Mouse (Mus musculus) gastrocnemius, postnatal 36 days (tissue): ENCODE measurements at regions not wholly inside any gene's neighbourhood (a gene's known extent, or its start where the extent isn't known, plus 50 kb on each side); places are given as distances from the start of the nearest gene placed in this dataset.

Source experiments
- DNase-seq, 2 experiments: peaks; one replicate each; pipeline ENCODE4 v3.0.0; 2022
- intact Hi-C: fragments of 180-260 bp; cut with DNase I; formaldehyde crosslinking; loops from one replicate; pipeline ENCODE4 v1.15.1; 2025

- intact Hi-C loops = no loop called here
- no peak for DNase-seq
These were observed 58.6 kb downstream of the Drd1 start for GRCm38 (mm10) chr13:53996867-53997266.

GRCm38 (mm10) chr13:53992863-53993451 lies 62.5 kb downstream of the Drd1 start:
- DNase-seq = no peak
- intact Hi-C loops = no loop called here

DNA sequence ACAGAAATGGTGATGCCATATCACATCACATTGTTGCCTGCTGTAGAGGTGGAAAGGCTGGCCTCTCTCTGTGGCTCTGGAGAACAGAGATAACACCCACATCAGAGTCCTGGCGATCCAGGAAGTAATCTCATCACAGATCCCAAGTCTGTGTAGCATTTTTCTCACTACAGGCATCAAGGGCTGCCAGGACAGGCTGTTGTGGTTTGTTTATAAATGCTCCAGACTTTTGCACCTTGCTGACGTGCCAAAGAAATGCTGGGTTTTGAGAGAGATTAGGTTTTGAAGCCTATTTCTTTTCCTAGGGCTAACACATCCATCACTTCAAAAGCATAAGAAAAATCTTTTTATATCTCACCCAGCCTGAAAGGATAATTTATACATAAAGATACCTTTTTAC lies 76.3 kb downstream of the Drd1 start:
- intact Hi-C loops = no loop called here
- no peak for DNase-seq

GRCm38 (mm10) chr13:53969421-53969820 lies 86.1 kb downstream of the Drd1 start:
- no peak for DNase-seq
- intact Hi-C loops = no loop called here

DNA sequence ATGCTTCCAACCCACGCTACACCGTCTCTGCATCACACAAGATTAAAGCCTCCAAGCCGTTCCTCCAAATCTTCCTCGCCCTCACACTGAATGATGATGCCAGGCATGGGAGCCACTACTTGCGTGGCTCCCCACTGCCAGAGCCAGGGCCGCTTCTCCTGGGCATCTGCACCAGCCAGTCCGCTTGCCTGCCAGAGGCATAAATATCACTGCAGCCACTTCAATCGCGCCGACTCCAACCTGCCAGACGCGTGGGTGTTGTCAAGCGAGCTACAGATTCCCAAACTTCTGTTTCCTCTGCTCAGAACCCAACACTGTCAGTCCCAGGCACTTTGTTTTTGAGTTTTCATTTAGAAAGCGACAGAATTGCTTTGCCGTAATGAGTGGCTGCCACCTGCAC lies 99.3 kb downstream of the Drd1 start:
- intact Hi-C loops = no loop called here
- no peak for DNase-seq

DNA sequence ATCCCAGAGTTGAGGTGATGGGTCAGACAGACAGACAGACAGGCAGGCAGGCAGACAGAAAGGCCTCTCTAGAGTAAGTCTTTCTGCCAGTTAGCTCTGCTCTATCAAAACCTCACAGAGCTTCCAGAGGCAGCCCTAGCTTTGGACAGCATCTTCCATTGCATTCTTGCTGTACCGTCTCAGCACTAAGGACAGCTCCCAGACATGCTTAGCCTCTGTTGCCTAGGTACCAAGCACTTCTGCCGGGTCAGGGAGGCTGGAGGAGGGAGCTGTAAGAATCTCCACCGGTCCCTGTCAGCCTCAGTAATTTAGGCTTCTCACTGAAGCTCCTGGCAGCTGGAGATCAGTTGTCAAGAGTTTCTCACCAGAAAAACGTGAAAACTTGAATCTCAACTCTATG lies 107.4 kb downstream of the Drd1 start:
- intact Hi-C loops = no loop called here
- no peak for DNase-seq

DNA sequence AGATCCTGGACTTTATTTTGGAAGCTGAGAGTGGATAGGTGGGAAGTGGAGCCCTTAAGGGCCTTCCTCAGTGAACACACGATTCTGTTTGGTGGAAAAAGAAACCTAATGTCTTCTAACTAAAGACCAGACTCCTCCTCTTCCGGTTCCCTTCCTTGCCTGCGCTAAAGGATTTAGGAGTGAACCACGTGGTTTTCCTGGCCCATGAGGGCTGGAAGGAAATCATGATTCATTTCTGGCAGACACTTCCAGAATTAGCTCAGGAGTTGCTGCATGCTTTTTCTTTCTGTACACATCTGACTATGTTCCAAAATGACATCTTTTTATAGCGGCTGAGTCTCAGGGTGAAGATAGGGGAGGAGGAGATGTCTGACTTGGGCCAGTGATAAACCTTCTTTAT lies 109.8 kb downstream of the Drd1 start:
- intact Hi-C loops = no loop called here
- no peak for DNase-seq

- intact Hi-C loops = no loop called here
- no peak for DNase-seq
These were observed 114.3 kb downstream of the Drd1 start for GRCm38 (mm10) chr13:53941005-53941747.

GRCm38 (mm10) chr13:53935174-53935699 lies 120.3 kb downstream of the Drd1 start:
- intact Hi-C loops = no loop called here
- DNase-seq = no peak

DNA sequence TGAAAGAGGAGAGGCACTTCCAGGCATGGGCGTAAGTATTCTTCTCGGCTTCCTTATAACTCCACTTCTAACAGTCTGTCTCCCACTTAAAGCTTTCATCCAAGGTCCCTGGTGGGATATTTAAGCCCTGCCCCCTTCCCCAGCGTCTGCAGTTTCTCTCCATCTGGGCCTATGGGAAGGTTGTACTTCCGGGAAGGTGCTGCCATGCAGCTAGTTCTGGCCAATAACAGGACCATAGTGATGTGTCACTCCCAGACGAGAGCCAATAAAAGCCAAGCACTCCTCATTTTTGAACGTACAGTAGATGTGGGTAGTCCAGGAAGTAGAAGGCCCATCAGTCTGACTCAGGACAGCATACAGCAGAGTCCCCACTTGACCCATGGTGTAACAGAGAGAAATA lies 121.0 kb downstream of the Drd1 start:
- no peak for DNase-seq
- intact Hi-C loops = no loop called here

DNA sequence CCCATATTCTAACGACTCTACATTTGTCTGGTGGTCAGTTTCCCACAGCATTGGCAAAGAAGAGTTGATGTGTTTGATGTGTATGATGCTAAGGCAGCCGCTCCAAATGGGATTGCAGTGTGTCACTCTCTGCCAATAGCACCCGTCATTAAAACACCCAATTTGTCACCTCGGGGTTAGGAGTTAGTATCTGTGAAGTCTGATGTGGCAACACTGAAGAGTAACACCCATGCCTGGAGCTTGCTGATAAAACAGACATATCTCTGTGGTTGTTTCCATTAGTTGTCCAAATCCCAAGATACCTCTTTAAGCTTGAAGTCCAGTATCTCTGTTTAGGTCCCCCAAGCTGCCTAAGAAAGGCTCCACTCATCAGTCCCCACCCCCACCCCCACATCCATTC lies 129.4 kb downstream of the Drd1 start:
- no peak for DNase-seq
- intact Hi-C loops = no loop called here

- no peak for DNase-seq
- intact Hi-C loops = no loop called here
These were observed 131.1 kb downstream of the Drd1 start for GRCm38 (mm10) chr13:53924433-53924832.

DNA sequence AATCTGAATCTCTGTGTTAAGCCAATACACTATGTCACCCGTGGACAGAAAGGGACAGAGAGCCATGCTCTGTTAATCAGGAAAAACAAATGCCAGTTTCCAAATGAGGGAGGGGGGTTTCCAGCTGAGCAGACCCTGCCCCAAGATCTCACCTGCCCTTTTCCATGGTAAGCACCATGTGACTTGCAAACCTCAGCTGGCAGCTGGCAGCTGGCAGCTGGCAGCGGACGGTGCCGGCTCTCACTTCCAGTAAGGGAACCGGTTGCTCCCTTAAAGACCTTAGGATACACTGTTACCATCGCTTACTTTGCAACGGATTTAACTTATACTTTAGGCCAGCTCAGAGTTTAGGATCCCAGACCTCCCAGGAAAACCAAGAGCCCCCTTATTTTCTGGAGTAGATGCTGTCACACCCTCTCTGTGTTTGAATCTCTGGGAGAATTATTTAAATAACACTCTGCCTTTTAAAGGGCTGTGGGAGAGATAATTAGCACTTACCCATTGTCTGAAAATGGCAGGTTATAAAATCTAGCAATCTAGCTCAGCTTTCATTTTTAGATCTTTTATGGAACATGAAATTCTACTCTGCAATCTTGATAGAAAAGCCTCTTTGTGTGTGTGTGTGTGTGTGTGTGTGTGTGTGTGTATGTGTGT lies 131.7 kb downstream of the Drd1 start:
- intact Hi-C loops = no loop called here
- no peak for DNase-seq

- intact Hi-C loops = no loop called here
- no peak for DNase-seq
These were observed 133.7 kb downstream of the Drd1 start for GRCm38 (mm10) chr13:53921796-53922195.

DNA sequence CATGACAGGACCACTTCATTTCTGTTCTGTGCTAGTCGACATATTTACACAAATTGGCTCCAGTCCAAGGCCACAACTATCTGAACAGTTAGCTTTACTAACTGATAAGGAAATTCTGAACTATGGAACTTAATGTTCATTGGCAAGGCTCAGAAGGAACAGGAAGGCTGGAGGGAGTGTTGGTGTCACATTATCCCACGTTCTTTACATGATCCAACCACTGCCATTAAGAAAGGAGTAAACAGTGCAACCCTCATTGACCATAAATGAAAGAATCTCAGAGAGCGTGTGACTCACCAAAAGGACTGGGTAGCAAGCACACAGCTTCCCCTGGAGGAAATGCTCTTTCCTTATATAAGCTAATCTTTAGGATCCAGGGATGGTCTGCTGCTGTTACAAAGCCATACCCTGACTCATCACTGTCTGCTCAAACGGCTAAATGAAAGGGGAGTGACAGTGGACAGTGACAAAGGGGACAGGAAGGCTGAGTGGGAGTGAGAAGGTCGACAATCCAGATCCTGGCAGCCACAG lies 135.6 kb downstream of the Drd1 start:
- intact Hi-C loops = no loop called here
- DNase-seq = no peak

DNA sequence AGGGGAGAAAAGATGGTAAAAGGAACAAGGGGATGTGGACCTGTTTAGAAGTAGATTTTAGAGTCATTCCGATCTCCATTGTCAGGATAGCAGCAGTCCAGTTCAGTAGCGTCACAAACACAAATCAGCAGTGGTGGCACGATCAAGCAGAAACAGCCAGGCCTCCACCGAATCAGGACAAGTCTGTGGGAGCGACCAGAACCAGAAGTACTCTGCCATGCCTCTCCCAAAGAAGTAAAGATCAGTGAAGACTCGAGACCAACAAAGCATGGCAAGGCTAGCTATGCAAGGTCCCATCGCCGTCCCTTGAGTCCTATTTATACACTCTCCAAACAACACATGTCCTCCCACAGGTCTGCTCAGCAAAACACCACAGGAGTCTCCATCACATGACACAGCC lies 140.0 kb downstream of the Drd1 start:
- intact Hi-C loops = no loop called here

DNA sequence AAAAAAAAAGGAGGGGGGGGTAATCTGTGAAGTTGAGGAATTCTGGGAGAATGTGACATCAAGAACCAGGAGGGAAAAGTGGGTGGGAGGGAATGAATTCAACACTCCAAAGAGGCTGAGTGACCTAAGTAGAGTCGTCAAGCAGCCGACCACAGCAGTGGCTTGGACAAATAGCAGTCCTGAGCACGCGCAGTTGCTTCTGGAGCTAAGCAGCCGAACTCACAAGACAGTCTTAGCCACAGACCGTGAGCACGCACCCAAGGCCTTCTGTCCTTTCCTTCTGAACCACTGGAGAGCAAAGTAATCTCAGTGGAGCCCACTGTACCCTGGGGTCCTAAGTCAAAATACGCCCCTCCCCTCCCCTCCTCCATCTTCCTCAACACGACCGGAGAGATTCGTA lies 141.1 kb downstream of the Drd1 start:
- intact Hi-C loops = no loop called here
- DNase-seq = no peak

More for the DNA sequence above, 140.0 kb downstream of the Drd1 start:
- DNase-seq = no peak

DNA sequence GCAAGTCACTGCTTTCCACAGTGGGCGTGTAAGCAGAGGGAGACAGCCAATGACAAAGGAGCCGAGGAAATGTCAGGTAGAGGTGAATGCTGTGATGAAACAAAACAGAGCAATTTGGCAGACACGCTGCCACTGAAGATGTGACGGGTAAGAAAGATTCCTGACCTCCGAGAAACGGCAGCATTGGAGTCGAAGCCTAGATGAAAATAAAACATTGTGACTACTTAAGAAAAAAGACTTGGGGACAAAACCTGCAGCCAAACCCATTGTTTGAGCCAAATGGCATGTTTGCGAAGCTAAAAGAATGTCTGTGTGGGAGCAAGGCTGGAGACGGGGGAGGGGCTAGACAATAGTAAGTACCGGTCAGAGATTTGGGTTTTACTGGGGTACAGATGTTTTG lies 142.0 kb downstream of the Drd1 start:
- no peak for DNase-seq
- intact Hi-C loops = no loop called here

DNA sequence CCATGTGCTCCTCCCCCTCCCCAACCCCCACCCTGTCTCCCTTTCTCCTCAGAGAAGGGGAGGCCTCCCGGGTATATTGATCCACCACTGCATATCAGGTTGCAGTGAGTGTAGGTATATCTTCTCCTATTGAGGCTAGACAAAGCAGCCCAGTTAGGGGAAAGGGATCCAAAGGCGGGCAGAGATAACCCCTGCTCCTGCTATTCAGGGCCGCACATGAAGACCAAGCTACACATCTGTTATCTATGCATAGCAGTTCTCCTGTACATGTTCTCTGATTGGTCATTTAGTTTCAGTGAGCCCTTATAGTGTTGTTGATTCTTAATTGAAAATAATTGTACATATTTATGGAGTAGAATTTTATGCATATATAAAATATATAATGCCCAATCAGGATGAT lies 143.7 kb downstream of the Drd1 start:
- intact Hi-C loops = no loop called here
- no peak for DNase-seq

DNA sequence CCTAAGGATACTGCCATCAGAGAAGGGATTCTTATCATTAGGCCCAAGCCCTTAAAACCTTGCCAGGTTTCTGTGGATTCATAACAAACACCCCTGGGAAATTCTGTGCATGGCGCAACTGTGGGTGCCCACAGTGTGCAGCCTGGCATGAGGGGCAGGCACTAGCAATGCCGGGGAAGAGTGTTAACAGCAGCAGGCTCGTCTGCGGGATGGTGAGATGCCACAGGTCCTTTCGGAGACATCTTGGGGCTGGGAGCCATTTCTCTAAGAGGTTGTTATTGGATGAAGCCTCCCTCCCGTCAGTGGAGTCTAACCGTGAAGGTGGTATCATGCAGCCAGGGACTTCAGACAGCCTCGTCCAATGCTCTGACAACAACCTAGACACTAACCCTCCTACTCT lies 144.2 kb downstream of the Drd1 start:
- intact Hi-C loops = no loop called here
- no peak for DNase-seq

- no peak for DNase-seq
- intact Hi-C loops = no loop called here
These were observed 145.3 kb downstream of the Drd1 start for GRCm38 (mm10) chr13:53910251-53910650.

DNA sequence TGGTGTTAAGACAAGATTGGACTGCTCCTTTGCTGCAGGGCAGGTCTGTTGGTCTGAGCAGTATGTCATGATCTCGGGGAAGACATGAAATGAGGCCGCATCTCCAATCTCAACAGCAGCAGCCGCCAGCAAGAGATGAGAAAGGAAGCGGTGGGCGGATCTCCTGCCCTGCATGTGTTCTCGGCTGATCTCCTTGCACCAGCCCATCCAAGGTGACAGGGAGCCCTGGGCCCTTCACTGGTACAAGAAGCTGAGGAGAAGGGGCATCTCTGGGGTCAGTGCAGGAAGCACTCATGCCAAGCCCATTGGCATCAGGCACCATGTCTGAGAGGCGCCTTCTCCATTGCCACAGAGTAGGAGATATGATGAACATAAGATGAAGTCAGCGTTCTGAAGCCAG lies 151.0 kb downstream of the Drd1 start:
- intact Hi-C loops = no loop called here
- DNase-seq = no peak
